Mouse (Mus musculus): ENCODE data around the gene Ublcp1. TPM values are rescaled to one million over a fixed set of nuclear protein-coding genes. Genes with fewer than 3 reads are reported as not detected.

Ublcp1 gene
- total RNA-seq, 2 experiments from 2014 or later, result 109 to 113 TPM

GRCm38 (mm10) chr11:44425006-44425405 is 45.3 kb downstream of the Ublcp1 start:
- ATAC-seq (replicated peaks; ENCODE audit: low FRiP score, poor library complexity, severe bottlenecking), result no peak

GRCm38 (mm10) chr11:44423955-44424354 is 46.3 kb downstream of the Ublcp1 start:
- no peak for ATAC-seq (replicated peaks; ENCODE audit: low FRiP score, poor library complexity, severe bottlenecking)

- ATAC-seq (replicated peaks; ENCODE audit: low FRiP score, poor library complexity, severe bottlenecking), result no peak
Observed at GRCm38 (mm10) chr11:44423261-44423660, 47.0 kb downstream of the Ublcp1 start.

GRCm38 (mm10) chr11:44422337-44423111 is 47.8 kb downstream of the Ublcp1 start:
- no peak for ATAC-seq (replicated peaks; ENCODE audit: low FRiP score, poor library complexity, severe bottlenecking)

- ATAC-seq (replicated peaks; ENCODE audit: low FRiP score, poor library complexity, severe bottlenecking), result no peak
Observed at GRCm38 (mm10) chr11:44417403-44417802, 52.9 kb downstream of the Ublcp1 start.

- no peak for ATAC-seq (replicated peaks; ENCODE audit: low FRiP score, poor library complexity, severe bottlenecking)
Observed at GRCm38 (mm10) chr11:44414605-44415004, 55.7 kb downstream of the Ublcp1 start.

- no peak for ATAC-seq (replicated peaks; ENCODE audit: low FRiP score, poor library complexity, severe bottlenecking)
Observed at GRCm38 (mm10) chr11:44413371-44413770, 56.9 kb downstream of the Ublcp1 start.

- ATAC-seq (replicated peaks; ENCODE audit: low FRiP score, poor library complexity, severe bottlenecking), result no peak
Observed at GRCm38 (mm10) chr11:44412276-44412675, 58.0 kb downstream of the Ublcp1 start.

GRCm38 (mm10) chr11:44410413-44410812 is 59.9 kb downstream of the Ublcp1 start:
- ATAC-seq (replicated peaks; ENCODE audit: low FRiP score, poor library complexity, severe bottlenecking), result no peak

GRCm38 (mm10) chr11:44408626-44409025 is 61.7 kb downstream of the Ublcp1 start:
- no peak for ATAC-seq (replicated peaks; ENCODE audit: low FRiP score, poor library complexity, severe bottlenecking)

- ATAC-seq (replicated peaks; ENCODE audit: low FRiP score, poor library complexity, severe bottlenecking), result no peak
Observed at GRCm38 (mm10) chr11:44406457-44406856, 63.8 kb downstream of the Ublcp1 start.

- no peak for ATAC-seq (replicated peaks; ENCODE audit: low FRiP score, poor library complexity, severe bottlenecking)
Observed at GRCm38 (mm10) chr11:44405961-44406360, 64.3 kb downstream of the Ublcp1 start.

GRCm38 (mm10) chr11:44405113-44405512 is 65.2 kb downstream of the Ublcp1 start:
- ATAC-seq (replicated peaks; ENCODE audit: low FRiP score, poor library complexity, severe bottlenecking), result no peak

Other genes with a start within 250 kb of the Ublcp1 start
- not detected in 2 replicates for gene Il12b, start 70.4 kb downstream of the Ublcp1 start, total RNA-seq (2015; ENCODE audit: low replicate concordance)
- not detected in 2 replicates for gene Il12b, start 70.4 kb downstream of the Ublcp1 start, total RNA-seq (2017; ENCODE audit: low replicate concordance)
- 92.2 and 130 TPM in 2 replicates for gene Rnf145, start 48.5 kb upstream of the Ublcp1 start, total RNA-seq (2015; ENCODE audit: low replicate concordance)
- gene Rnf145, start 48.5 kb upstream of the Ublcp1 start, total RNA-seq (2017; ENCODE audit: low replicate concordance), result 189 and 221 TPM in 2 replicates
- gene Ebf1, start 146.8 kb upstream of the Ublcp1 start, total RNA-seq (2015; ENCODE audit: low replicate concordance), result 16.2 and 21.0 TPM in 2 replicates
- 3.7 and 7.6 TPM in 2 replicates for gene Ebf1, start 146.8 kb upstream of the Ublcp1 start, total RNA-seq (2017; ENCODE audit: low replicate concordance)